In the genomic region with DNA sequence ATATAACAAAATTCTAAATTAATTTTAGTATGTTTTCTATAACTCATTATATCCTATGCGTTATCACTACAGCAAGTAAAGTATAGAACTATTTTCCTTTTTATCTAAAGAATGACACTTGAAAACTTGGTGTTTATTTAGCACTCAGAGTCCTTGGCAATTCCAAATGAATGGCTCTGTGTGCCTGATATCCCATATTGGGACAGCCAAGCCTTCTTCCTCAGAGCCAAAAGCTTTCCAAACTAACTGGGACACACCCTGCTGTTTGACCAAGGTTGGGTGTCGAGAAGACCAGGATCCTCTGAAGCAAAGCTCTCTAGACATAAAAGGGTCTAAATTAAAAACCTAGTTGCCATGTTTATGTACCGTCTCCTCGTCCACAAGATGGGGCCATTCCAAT, we compare ENCODE assay signal across 25 mouse cellular contexts. TPM values are rescaled to one million over a fixed set of nuclear protein-coding genes. Genes with fewer than 3 reads are reported as not detected.
A peak's percentile ranks its signal among the peaks of the same experiment; 100 is the strongest.
DNase-seq lines count a peak whose midpoint lies in the region; ATAC-seq and TF ChIP-seq lines count a peak whose summit lies in the region.
"Had no signal": no experiment of that assay in that cellular context is flagged by ENCODE, and none has a peak within 500 bp of the region (broad histone marks: within the 10 kb centered on the region; RNA-seq: fewer than 3 reads in every experiment).

No protein-coding gene starts in this region.

- H3K4me2 ChIP-seq in lung, embryonic 15.5 days = no peak overlapping the region
- no peak overlapping the region for H3K4me2 ChIP-seq in lung, postnatal 0 days (replicated peaks; ENCODE audit: low read depth, low read length)
- H3K4me2 ChIP-seq: embryonic facial prominence, embryonic 12.5 days; forebrain, embryonic 13.5 days; forebrain, embryonic 15.5 days had no signal

- no peaks in the 10 kb centered on the region for H3K9me3 ChIP-seq in lung, embryonic 15.5 days
- H3K9me3 ChIP-seq in lung, postnatal 0 days (ENCODE audit: low read length) = no peaks in the 10 kb centered on the region
- H3K9me3 ChIP-seq: embryonic facial prominence, embryonic 12.5 days; forebrain, embryonic 13.5 days; forebrain, embryonic 15.5 days; G1E had no signal

- H3K9ac ChIP-seq in heart, adult 2 months (ENCODE audit: low read depth, low read length) = no peak overlapping the region
- H3K9ac ChIP-seq in lung, embryonic 15.5 days = no peak overlapping the region
- no peak overlapping the region for H3K9ac ChIP-seq in lung, postnatal 0 days (replicated peaks; ENCODE audit: low read depth)
- H3K9ac ChIP-seq: embryonic facial prominence, embryonic 12.5 days; forebrain, embryonic 13.5 days; forebrain, embryonic 15.5 days had no signal

- intact Hi-C loops in heart, adult 2 months (cut with DNase I) = no loop called here
- intact Hi-C loops in heart, postnatal 10 days (cut with DNase I) = no loop called here

- H3K79me2 ChIP-seq in heart, adult 2 months (replicated peaks; ENCODE audit: control insufficient read depth, insufficient read depth, low read length) = no peaks in the 10 kb centered on the region

- no peak overlapping the region for H3K4me3 ChIP-seq in heart, adult 2 months
- no peak overlapping the region for H3K4me3 ChIP-seq in lung, embryonic 15.5 days
- H3K4me3 ChIP-seq in lung, postnatal 0 days (ENCODE audit: low read depth, low read length) = no peak overlapping the region
- H3K4me3 ChIP-seq: embryonic facial prominence, embryonic 10.5 days; embryonic facial prominence, embryonic 12.5 days; forebrain, embryonic 13.5 days; forebrain, embryonic 15.5 days had no signal

- peak overlapping the region; percentile 14; the same call in 1 of the 2 replicates for H3K27ac ChIP-seq in heart, adult 2 months
- peak overlapping the region; percentile 20 for H3K27ac ChIP-seq in lung, embryonic 15.5 days
- H3K27ac ChIP-seq in lung, postnatal 0 days (ENCODE audit: low read length) = peak overlapping the region; percentile 74; the same call in 1 of the 2 replicates
- H3K27ac ChIP-seq: embryonic facial prominence, embryonic 10.5 days; embryonic facial prominence, embryonic 12.5 days; forebrain, embryonic 13.5 days; forebrain, embryonic 15.5 days had no signal

- ATAC-seq in lung, embryonic 15.5 days (ENCODE audit: borderline replicate concordance, extremely low read depth, low FRiP score, low TSS enrichment) = no peak
- no peak for ATAC-seq in lung, postnatal 0 days
- ATAC-seq: activated CD4-positive, CD25-positive, alpha-beta regulatory T cell, adult 4 months; CD4-positive, CD25-positive, alpha-beta regulatory T cell, adult 4 months; forebrain, embryonic 13.5 days; forebrain, embryonic 15.5 days; Patski had no signal

- WGBS in heart, adult 2 months = 43% methylated on average over 4 of the region's 4 CpGs
- 36% methylated on average over 4 of the region's 4 CpGs for WGBS in lung, embryonic 15.5 days
- WGBS in lung, postnatal 0 days = 30% methylated on average over 4 of the region's 4 CpGs

- TF ChIP-seq POLR2A in heart, adult 2 months (IDR thresholded peaks at IDR 0.05; ENCODE audit: insufficient read depth, low read depth, low read length) = no peak

- H3K36me3 ChIP-seq in heart, adult 2 months (ENCODE audit: control insufficient read depth, insufficient read depth, low read length) = no peaks in the 10 kb centered on the region
- no peaks in the 10 kb centered on the region for H3K36me3 ChIP-seq in lung, embryonic 15.5 days
- no peaks in the 10 kb centered on the region for H3K36me3 ChIP-seq in lung, postnatal 0 days (ENCODE audit: insufficient read depth, low read length)
- H3K36me3 ChIP-seq: embryonic facial prominence, embryonic 10.5 days; embryonic facial prominence, embryonic 12.5 days; forebrain, embryonic 15.5 days; G1E had no signal

- no peaks in the 10 kb centered on the region for H3K27me3 ChIP-seq in heart, adult 2 months (ENCODE audit: control insufficient read depth, insufficient read depth, low read length)
- H3K27me3 ChIP-seq in lung, embryonic 15.5 days = no peaks in the 10 kb centered on the region
- H3K27me3 ChIP-seq in lung, postnatal 0 days (replicated peaks; ENCODE audit: insufficient read depth, low read length) = no peaks in the 10 kb centered on the region
- H3K27me3 ChIP-seq: embryonic facial prominence, embryonic 12.5 days; forebrain, embryonic 13.5 days; forebrain, embryonic 15.5 days; Patski had no signal

- H3K4me1 ChIP-seq in heart, adult 2 months (ENCODE audit: control insufficient read depth, insufficient read depth, low read length) = peaks cover 2% of the 10 kb centered on the region
- H3K4me1 ChIP-seq in lung, embryonic 15.5 days = peaks cover 15% of the 10 kb centered on the region
- H3K4me1 ChIP-seq in lung, postnatal 0 days (ENCODE audit: insufficient read depth, low read depth, low read length) = no peaks in the 10 kb centered on the region
- H3K4me1 ChIP-seq: embryonic facial prominence, embryonic 12.5 days had no signal

- no peak for TF ChIP-seq EP300 in heart, adult 2 months (IDR thresholded peaks at IDR 0.05; ENCODE audit: insufficient read depth, low read depth, low read length)
- TF ChIP-seq EP300 in lung, postnatal 0 days (IDR thresholded peaks at IDR 0.05) = peak; percentile 89

- no peak for DNase-seq in heart, adult 2 months
- no peak for DNase-seq in heart, postnatal 10 days
- DNase-seq in lung, postnatal 10 days = no peak
- peak; percentile 50 for DNase-seq in lung, postnatal 0 days (ENCODE audit: low spot score)
- no peak for DNase-seq in lung, postnatal 25 days (ENCODE audit: low spot score)
- DNase-seq: adrenal gland, adult 8-10 months; adrenal gland, postnatal 14 days; adrenal gland, postnatal 36 days; B cell, adult 2 months; cerebellum, adult 11-12 months; cerebellum, adult 9-10 months; cerebellum, postnatal 10 days; cerebellum, postnatal 25 days had no signal

- TF ChIP-seq CTCF in heart, adult 2 months (IDR thresholded peaks at IDR 0.05) = no peak
- no peak; the same call in 1 of the 2 replicates for TF ChIP-seq CTCF in lung, postnatal 0 days (IDR thresholded peaks at IDR 0.05)

RNA-seq across cellular contexts. Expression of a gene that starts 27.3 kb away (rescaled TPM):
- 10 to 100 TPM; 33.6 to 34.1 TPM for total RNA-seq in heart, adult 2 months (2021)
- polyA plus RNA-seq in heart, adult 2 months (2012; rRNA removed) = 49.9 and 75.4 TPM in 2 replicates
- total RNA-seq in heart, postnatal 10 days (2021) = 10 to 100 TPM; 42.5 to 46.4 TPM
- 79.3 and 93.8 TPM in 2 replicates for polyA plus RNA-seq in lung, embryonic 15.5 days (2015; fragmentation: Nextera tagmentation; extraction: Ambion mirVana)
- 584 and 640 TPM in 2 replicates for polyA plus RNA-seq in lung, postnatal 0 days (2015; fragmentation: Nextera tagmentation; extraction: Ambion mirVana)
- total RNA-seq: CH12.LX had no signal
- polyA plus RNA-seq: CD4-positive, CD25-positive, alpha-beta regulatory T cell, adult 4 months; G1E had no signal

RNA-seq across cellular contexts. Expression of a gene that starts 54.2 kb away (rescaled TPM):
- total RNA-seq in heart, adult 2 months (2021) = not detected
- 0.12 and 0.18 TPM in 2 replicates for polyA plus RNA-seq in heart, adult 2 months (2012; rRNA removed)
- under 1 TPM in 1 of 2 experiments, not detected in 1; 0.22 TPM for total RNA-seq in heart, postnatal 10 days (2021)
- 1.9 and 2.6 TPM in 2 replicates for polyA plus RNA-seq in lung, embryonic 15.5 days (2015; fragmentation: Nextera tagmentation; extraction: Ambion mirVana)
- 9.9 and 11.7 TPM in 2 replicates for polyA plus RNA-seq in lung, postnatal 0 days (2015; fragmentation: Nextera tagmentation; extraction: Ambion mirVana)
- total RNA-seq: adrenal gland, adult 18-20 months; adrenal gland, adult 8-10 months; adrenal gland, postnatal 14 days; adrenal gland, postnatal 36 days; CH12.LX had no signal
- polyA plus RNA-seq: activated CD4-positive, CD25-positive, alpha-beta regulatory T cell, adult 4 months; CD4-positive, CD25-positive, alpha-beta regulatory T cell, adult 4 months; embryonic facial prominence, embryonic 12.5 days; forebrain, embryonic 11.5 days; Patski had no signal

Comparison
In these comparisons a context has a peak if more than half of its experiments do, and no peak if none do; other contexts are left out.
1. H3K27ac ChIP-seq: peak in every context shown above with its lines; median percentile 74 in lung, postnatal 0 days; 20 in lung, embryonic 15.5 days; 14 in heart, adult 2 months.